Mouse (Mus musculus) megakaryocyte progenitor cell, adult 5-6 weeks (primary cell): Measurements from ENCODE around the gene Lman2l. TPM values are rescaled to one million over a fixed set of nuclear protein-coding genes. Genes with fewer than 3 reads are reported as not detected.

Experiments used
- ATAC-seq: replicated peaks from 2 replicates; pipeline ENCODE4 v1.8.0; 2016; ENCODE audit warnings: mild to moderate bottlenecking, moderate TSS enrichment, inconsistent platforms; ENCODE audit not compliant: poor library complexity
- total RNA-seq, 2 experiments: library from RNA; stranded (forward) in 1 of 2; stranded (reverse) in 1 of 2; fragments of 157-497, 149-512 nt in 1 of 2; fragments of 200-1000 nt in 1 of 2; gene quantifications; 2 replicates each; pipeline versions ENCODE4 v1.2.3 to v1.2.4; 2015 to 2017

Lman2l gene
- total RNA-seq, 2 experiments from 2014 or later = 6.5 to 23.0 TPM

DNA sequence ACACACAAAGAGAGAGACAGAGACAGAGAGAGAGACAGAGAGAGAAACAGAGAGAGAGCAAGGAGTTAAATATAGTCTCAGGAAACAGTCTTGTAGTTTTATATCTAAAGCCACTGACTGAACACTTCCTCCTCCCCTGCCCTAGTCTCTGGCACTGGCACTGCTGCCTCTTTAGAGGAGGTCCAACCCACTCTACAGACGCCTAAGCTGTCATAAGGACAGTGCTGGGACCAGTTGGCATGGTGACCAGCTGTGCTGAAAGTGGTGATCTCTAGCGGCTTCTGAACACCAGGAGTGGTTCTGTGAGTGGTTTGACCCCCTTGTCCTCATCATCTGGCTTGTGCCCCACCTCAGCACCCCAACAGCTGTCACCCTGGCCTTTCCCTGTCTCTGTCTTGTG lies 16.8 kb upstream of the Lman2l start:
- peak; percentile 84 for ATAC-seq

DNA sequence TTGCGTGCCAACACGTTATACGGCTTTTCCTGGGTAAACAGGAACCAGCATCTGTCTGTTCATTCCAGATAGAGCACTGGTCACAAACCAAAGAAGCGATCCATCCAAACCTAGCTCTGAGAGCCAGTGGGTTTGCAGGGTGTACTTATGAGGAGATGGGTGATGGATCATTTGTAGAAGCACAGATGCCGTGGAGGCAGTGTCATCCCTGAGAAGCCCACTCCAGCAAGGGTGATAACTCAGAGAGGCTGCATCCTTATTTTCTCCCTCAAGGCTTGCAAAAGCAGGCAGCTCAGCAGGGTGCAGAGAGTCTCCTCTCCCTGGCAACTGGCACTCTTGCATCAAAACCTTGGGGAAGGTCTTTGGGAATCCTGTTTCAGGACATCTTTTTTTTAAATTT lies 13.1 kb upstream of the Lman2l start:
- ATAC-seq = no peak; the same call in 1 of the 2 replicates

- no peak for ATAC-seq
These were observed 12.4 kb upstream of the Lman2l start for GRCm38 (mm10) chr1:36457388-36458014.

- peak; percentile 37; the same call in 1 of the 2 replicates for ATAC-seq
These were observed 9.2 kb upstream of the Lman2l start for GRCm38 (mm10) chr1:36454055-36454815.

GRCm38 (mm10) chr1:36446841-36447240 lies 1.8 kb upstream of the Lman2l start:
- ATAC-seq = no peak

- ATAC-seq = peak; percentile 50
These were observed 1.2 kb upstream of the Lman2l start for GRCm38 (mm10) chr1:36446106-36446824.

DNA sequence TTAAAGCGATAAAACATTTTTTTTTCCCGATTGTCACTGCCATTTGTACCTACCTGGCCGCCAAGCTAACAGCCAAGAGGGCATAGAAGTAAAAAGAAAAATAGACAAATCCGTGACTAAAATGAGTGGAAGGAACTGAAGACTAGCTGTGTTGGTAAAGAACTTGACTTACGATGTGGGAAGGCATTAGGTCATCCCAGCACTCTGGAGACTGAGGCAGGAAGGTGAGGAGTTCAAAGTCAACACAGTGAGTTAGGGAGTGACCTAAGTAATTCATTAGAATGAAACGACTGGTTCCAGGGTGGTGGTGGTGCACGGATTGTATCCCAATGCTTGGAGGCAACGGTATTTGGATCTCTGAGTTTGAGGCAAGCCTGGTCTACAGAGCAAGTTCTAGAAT lies 437 bp upstream of the Lman2l start:
- ATAC-seq = no peak

DNA sequence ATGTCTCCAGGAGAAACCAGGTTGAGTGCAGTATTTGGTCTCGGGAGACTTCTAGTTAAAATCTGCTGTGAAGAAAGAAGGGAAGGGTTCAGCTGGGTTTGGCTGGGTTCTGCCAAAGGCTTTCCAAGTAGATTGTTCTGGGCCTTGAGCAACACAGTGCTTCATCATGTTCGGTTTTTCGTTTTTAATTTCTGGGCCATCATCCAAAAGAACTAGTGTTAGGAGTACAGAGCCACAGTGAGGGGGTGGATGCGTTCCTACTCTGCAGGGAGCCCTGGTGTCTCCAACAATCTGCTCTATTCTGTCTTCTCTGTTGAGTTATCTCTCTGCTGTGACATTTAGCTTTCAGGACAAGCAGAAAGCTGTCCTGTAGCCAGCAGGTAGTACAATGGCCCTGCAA lies 4.0 kb downstream of the Lman2l start:
- no peak for ATAC-seq

- no peak for ATAC-seq
These were observed 7.8 kb downstream of the Lman2l start for GRCm38 (mm10) chr1:36437223-36437622.

DNA sequence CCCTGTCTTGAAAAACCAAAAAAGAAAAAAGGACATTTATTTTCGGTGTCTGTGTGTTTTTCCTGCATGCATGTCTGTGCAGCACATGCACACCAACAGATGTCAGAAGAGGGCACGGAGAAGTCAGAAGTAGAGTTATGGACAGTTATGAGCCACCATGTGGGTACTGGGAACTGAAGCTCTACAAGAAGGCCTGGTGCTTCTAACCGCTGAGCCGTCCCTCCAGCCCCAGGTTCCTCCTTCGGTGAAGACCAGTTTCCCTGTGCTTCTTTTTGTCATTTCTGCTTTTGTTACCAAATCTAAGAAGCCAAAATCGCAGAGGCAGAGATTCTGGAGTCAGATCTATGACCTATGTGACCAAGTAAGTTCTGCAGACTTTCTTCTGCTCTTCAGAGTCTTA lies 8.6 kb downstream of the Lman2l start:
- ATAC-seq = no peak

DNA sequence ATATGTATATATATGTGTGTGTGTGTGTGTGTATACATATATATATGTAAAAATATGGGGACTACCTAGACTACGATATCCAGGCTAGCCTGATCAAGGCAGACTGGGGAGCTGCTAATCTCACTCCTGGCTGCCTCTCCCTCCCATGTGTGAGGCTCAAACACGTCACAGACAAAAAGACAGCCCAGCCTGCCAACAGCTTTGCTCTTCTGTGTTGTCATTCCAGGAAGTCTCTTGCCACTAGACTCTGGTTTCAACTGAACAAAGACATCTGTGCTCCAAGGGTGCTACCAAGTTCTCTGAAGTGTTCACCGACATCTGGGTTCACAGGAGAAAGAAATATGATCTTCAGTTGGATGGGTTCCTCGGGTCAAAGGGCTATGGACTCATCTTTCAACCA lies 10.0 kb downstream of the Lman2l start:
- ATAC-seq = no peak

GRCm38 (mm10) chr1:36433616-36434015 lies 11.5 kb downstream of the Lman2l start:
- ATAC-seq = no peak

GRCm38 (mm10) chr1:36432999-36433398 lies 12.1 kb downstream of the Lman2l start:
- ATAC-seq = no peak

DNA sequence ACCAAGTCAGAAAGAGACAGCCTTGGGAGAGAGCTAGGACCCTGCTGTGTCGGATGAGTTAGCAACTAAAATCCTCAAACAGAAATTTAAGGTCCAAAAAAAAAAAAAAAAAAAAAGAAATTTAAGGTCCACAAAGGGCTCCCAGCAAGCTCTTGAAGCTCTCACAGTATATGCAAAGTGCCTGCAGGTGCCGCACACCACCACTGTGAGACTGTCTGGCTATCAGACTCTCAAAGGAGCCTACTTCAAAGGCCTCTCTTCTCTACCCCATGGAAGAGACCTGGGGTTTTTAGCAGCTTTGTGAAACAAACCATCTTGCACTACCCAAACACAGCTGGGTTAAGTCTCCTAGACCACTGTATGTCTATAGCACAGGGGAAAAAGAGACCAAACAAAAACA lies 15.6 kb downstream of the Lman2l start:
- no peak for ATAC-seq

GRCm38 (mm10) chr1:36404531-36404930 lies 40.5 kb downstream of the Lman2l start:
- no peak for ATAC-seq

- ATAC-seq = no peak
These were observed 43.6 kb downstream of the Lman2l start for GRCm38 (mm10) chr1:36401509-36401908.

GRCm38 (mm10) chr1:36397041-36397440 lies 48.0 kb downstream of the Lman2l start:
- ATAC-seq = no peak

DNA sequence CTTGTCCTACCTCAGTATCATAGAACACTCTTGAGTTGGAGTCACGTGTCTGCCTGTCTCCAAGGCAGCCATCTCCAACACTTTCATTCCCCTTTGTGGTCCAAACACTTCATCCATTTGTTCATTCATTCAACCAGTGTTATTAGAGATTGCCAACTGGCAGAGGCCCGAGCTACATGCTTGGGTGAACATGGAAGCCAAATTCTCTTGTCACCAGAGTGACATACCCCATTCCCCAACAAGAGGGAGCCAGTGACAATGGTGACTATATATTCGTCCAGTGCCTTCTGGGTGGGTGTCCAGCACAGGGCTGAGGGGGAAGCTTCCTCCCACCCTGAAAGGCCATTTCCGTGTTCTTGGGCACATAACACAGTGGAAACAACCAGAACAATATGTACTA lies 65.5 kb downstream of the Lman2l start:
- ATAC-seq = no peak

DNA sequence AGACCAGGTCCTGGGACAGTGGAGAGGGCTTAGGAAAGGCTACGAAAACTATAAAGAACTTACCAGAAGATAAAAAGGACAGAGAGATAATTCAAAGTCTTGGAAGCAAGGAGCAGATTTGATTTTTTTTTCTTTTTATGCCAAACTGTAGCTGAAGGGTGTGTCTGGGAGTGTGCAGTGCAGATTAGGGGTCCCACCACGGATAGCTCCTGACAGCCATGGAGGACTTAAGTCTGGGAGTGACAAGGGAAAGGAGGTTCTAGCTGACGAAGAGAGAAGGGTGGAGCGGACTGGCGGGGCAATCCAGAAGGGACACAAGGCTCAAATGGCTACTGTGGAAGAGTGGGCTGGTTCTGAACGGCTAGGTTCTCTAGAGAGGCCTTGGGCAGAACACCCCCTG lies 66.2 kb downstream of the Lman2l start:
- peak; percentile 74 for ATAC-seq

- no peak for ATAC-seq
These were observed 72.9 kb downstream of the Lman2l start, which contains the start of gene Fer1l5 for GRCm38 (mm10) chr1:36371934-36372845. Gene Fer1l5 (plus strand): TSS chr1:36372291.

GRCm38 (mm10) chr1:36370918-36371317 lies 74.2 kb downstream of the Lman2l start:
- ATAC-seq = no peak
